Mouse (Mus musculus): ENCODE results near the gene Gm10521. TPM values are rescaled to one million over a fixed set of nuclear protein-coding genes. Genes with fewer than 3 reads are reported as not detected.
"Not testable (repeated sequence)": the region's sequence is repeated elsewhere in the genome, so short reads cannot be mapped to it uniquely, and the experiment has no call there.

The Gm10521 gene
- not detected in 2 replicates for polyA plus RNA-seq (2015; fragmentation: Nextera tagmentation; extraction: Ambion mirVana)

- not testable (repeated sequence) for H3K27ac ChIP-seq (replicated peaks); H3K9me3 ChIP-seq; H3K4me1 ChIP-seq (replicated peaks); H3K27me3 ChIP-seq; ATAC-seq (ENCODE audit: low read depth); H3K4me2 ChIP-seq; H3K9ac ChIP-seq; H3K4me3 ChIP-seq; H3K36me3 ChIP-seq
- 57% methylated on average over 5 of the region's 5 CpGs for WGBS
Observed at GRCm38 (mm10) chr1:171895364-171895763, at the start of gene Gm10521. TSS of gene Gm10521 (plus strand) at chr1:171895664.

- no peak for ATAC-seq (ENCODE audit: low read depth)
- no peaks in the 10 kb centered on the region for H3K4me1 ChIP-seq (replicated peaks)
- no peaks in the 10 kb centered on the region for H3K9me3 ChIP-seq
Observed at GRCm38 (mm10) chr1:171848201-171848600, 47.3 kb upstream of the Gm10521 start.

GRCm38 (mm10) chr1:171848757-171849156 is 46.7 kb upstream of the Gm10521 start:
- Histone ChIP-seq H3K9me3 (no peaks in the 10 kb centered on the region), H3K4me2 (no peak overlapping the region), H3K4me3 (no peak overlapping the region), H3K27me3 (no peaks in the 10 kb centered on the region), H3K36me3 (no peaks in the 10 kb centered on the region), H3K4me1 (replicated peaks) (no peaks in the 10 kb centered on the region), H3K9ac (no peak overlapping the region), H3K27ac (replicated peaks) (no peak overlapping the region)
- ATAC-seq (ENCODE audit: low read depth): no peak
- WGBS: 91% methylated on average over 4 of the region's 4 CpGs

More at GRCm38 (mm10) chr1:171848201-171848600, 47.3 kb upstream of the Gm10521 start:
- no peak overlapping the region for H3K4me2 ChIP-seq
- H3K9ac ChIP-seq: no peak overlapping the region
- H3K27me3 ChIP-seq: no peaks in the 10 kb centered on the region
- H3K27ac ChIP-seq (replicated peaks): no peak overlapping the region
- no peaks in the 10 kb centered on the region for H3K36me3 ChIP-seq
- no peak overlapping the region for H3K4me3 ChIP-seq

GRCm38 (mm10) chr1:171849454-171849853 is 46.0 kb upstream of the Gm10521 start:
- no peaks in the 10 kb centered on the region for H3K27me3 ChIP-seq
- 90% methylated on average over 5 of the region's 5 CpGs for WGBS
- no peak overlapping the region for H3K4me2 ChIP-seq
- no peak overlapping the region for H3K9ac ChIP-seq
- ATAC-seq (ENCODE audit: low read depth): no peak
- no peaks in the 10 kb centered on the region for H3K36me3 ChIP-seq
- H3K4me3 ChIP-seq: no peak overlapping the region
- H3K9me3 ChIP-seq: no peaks in the 10 kb centered on the region
- H3K27ac ChIP-seq (replicated peaks): no peak overlapping the region
- H3K4me1 ChIP-seq (replicated peaks): no peaks in the 10 kb centered on the region

- H3K4me2 ChIP-seq: no peak overlapping the region
- no peaks in the 10 kb centered on the region for H3K9me3 ChIP-seq
- no peak overlapping the region for H3K27ac ChIP-seq (replicated peaks)
- H3K4me3 ChIP-seq: no peak overlapping the region
- H3K27me3 ChIP-seq: no peaks in the 10 kb centered on the region
- H3K9ac ChIP-seq: no peak overlapping the region
- H3K4me1 ChIP-seq (replicated peaks): no peaks in the 10 kb centered on the region
- ATAC-seq (ENCODE audit: low read depth): no peak
- no peaks in the 10 kb centered on the region for H3K36me3 ChIP-seq
- 94% methylated on average over 4 of the region's 4 CpGs for WGBS
Observed at GRCm38 (mm10) chr1:171865467-171865866, 30.0 kb upstream of the Gm10521 start.

GRCm38 (mm10) chr1:171886989-171887388 is 8.5 kb upstream of the Gm10521 start:
- no peak overlapping the region for H3K4me2 ChIP-seq
- H3K36me3 ChIP-seq: no peaks in the 10 kb centered on the region
- ATAC-seq (ENCODE audit: low read depth): no peak
- no peaks in the 10 kb centered on the region for H3K27me3 ChIP-seq
- no peaks in the 10 kb centered on the region; the same call in 1 of the 2 replicates for H3K9me3 ChIP-seq
- H3K27ac ChIP-seq (replicated peaks): no peak overlapping the region
- no peak overlapping the region for H3K9ac ChIP-seq
- 85% methylated on average over 1 of the region's 1 CpGs for WGBS
- no peak overlapping the region for H3K4me3 ChIP-seq
- H3K4me1 ChIP-seq (replicated peaks): no peaks in the 10 kb centered on the region

- 77% methylated on average over 1 of the region's 1 CpGs for WGBS
- H3K4me3 ChIP-seq: no peak overlapping the region
- H3K9me3 ChIP-seq: peaks cover 2% of the 10 kb centered on the region; the same call in 1 of the 2 replicates
- H3K27ac ChIP-seq (replicated peaks): no peak overlapping the region
- H3K4me1 ChIP-seq (replicated peaks): no peaks in the 10 kb centered on the region
- no peak overlapping the region for H3K9ac ChIP-seq
- H3K27me3 ChIP-seq: no peaks in the 10 kb centered on the region
- no peak for ATAC-seq (ENCODE audit: low read depth)
- H3K36me3 ChIP-seq: no peaks in the 10 kb centered on the region
- H3K4me2 ChIP-seq: no peak overlapping the region
Observed at GRCm38 (mm10) chr1:171904011-171904410, 8.5 kb downstream of the Gm10521 start.

GRCm38 (mm10) chr1:171915638-171916458 is 20.4 kb downstream of the Gm10521 start:
- H3K9ac ChIP-seq: no peak overlapping the region
- H3K4me1 ChIP-seq (replicated peaks): no peaks in the 10 kb centered on the region
- H3K36me3 ChIP-seq: no peaks in the 10 kb centered on the region
- H3K4me3 ChIP-seq: no peak overlapping the region
- no peak for ATAC-seq (ENCODE audit: low read depth)
- no peak overlapping the region for H3K4me2 ChIP-seq
- WGBS: 81% methylated on average over 13 of the region's 13 CpGs
- H3K27me3 ChIP-seq: no peaks in the 10 kb centered on the region
- peaks cover 6% of the 10 kb centered on the region for H3K9me3 ChIP-seq
- H3K27ac ChIP-seq (replicated peaks): no peak overlapping the region

- H3K27ac ChIP-seq (replicated peaks): no peak within 1 kb of the TSS
- no peak within 1 kb of the TSS for H3K4me3 ChIP-seq
- H3K9me3 ChIP-seq: no peaks in the 10 kb centered on the region; the same call in 1 of the 2 replicates
- no peak within 1 kb of the TSS for H3K9ac ChIP-seq
- WGBS: 85% methylated on average over 14 of the region's 14 CpGs
- H3K27me3 ChIP-seq: no peaks in the 10 kb centered on the region
- ATAC-seq (ENCODE audit: low read depth): no peak
- H3K4me1 ChIP-seq (replicated peaks): no peaks in the 10 kb centered on the region
- H3K36me3 ChIP-seq: no peaks in the 10 kb centered on the region
- H3K4me2 ChIP-seq: no peak within 1 kb of the TSS
Observed at GRCm38 (mm10) chr1:171917305-171918039, 22.0 kb downstream of the Gm10521 start, which contains the start of gene Slamf6. TSS of gene Slamf6 (plus strand) at chr1:171917515.

- H3K27ac ChIP-seq (replicated peaks): no peak overlapping the region
- H3K9ac ChIP-seq: no peak overlapping the region
- no peaks in the 10 kb centered on the region for H3K27me3 ChIP-seq
- ATAC-seq (ENCODE audit: low read depth): no peak
- no peaks in the 10 kb centered on the region for H3K36me3 ChIP-seq
- H3K4me1 ChIP-seq (replicated peaks): no peaks in the 10 kb centered on the region
- no peak overlapping the region for H3K4me2 ChIP-seq
- H3K4me3 ChIP-seq: no peak overlapping the region
- 91% methylated on average over 12 of the region's 12 CpGs for WGBS
- H3K9me3 ChIP-seq: no peaks in the 10 kb centered on the region
Observed at GRCm38 (mm10) chr1:171918136-171918920, 22.9 kb downstream of the Gm10521 start.

- 87% methylated on average over 5 of the region's 5 CpGs for WGBS
- H3K27ac ChIP-seq (replicated peaks): no peak overlapping the region
- H3K4me2 ChIP-seq: no peak overlapping the region
- no peaks in the 10 kb centered on the region for H3K36me3 ChIP-seq
- no peak overlapping the region for H3K9ac ChIP-seq
- no peak overlapping the region for H3K4me3 ChIP-seq
- no peaks in the 10 kb centered on the region for H3K4me1 ChIP-seq (replicated peaks)
- ATAC-seq (ENCODE audit: low read depth): no peak
- H3K9me3 ChIP-seq: no peaks in the 10 kb centered on the region
- no peaks in the 10 kb centered on the region for H3K27me3 ChIP-seq
Observed at GRCm38 (mm10) chr1:171919193-171919592, 23.7 kb downstream of the Gm10521 start.
